Mouse (Mus musculus): ENCODE results near the gene Olfr228. TPM values are rescaled to one million over a fixed set of nuclear protein-coding genes. Genes with fewer than 3 reads are reported as not detected.

Gene Olfr228
- polyA plus RNA-seq, 1 experiment from 2014 or later, result not detected

Other genes with a start within 250 kb of the Olfr228 start
- not detected in 2 replicates for gene Olfr1048, start 247.1 kb downstream of the Olfr228 start, polyA plus RNA-seq (2015; fragmentation: Nextera tagmentation; extraction: Ambion mirVana)
- gene Olfr1049, start 229.1 kb downstream of the Olfr228 start, polyA plus RNA-seq (2015; fragmentation: Nextera tagmentation; extraction: Ambion mirVana), result not detected in 2 replicates
- not detected in 2 replicates for gene Olfr1051, start 208.3 kb downstream of the Olfr228 start, polyA plus RNA-seq (2015; fragmentation: Nextera tagmentation; extraction: Ambion mirVana)
- not detected in 2 replicates for gene Olfr1052, start 194.9 kb downstream of the Olfr228 start, polyA plus RNA-seq (2015; fragmentation: Nextera tagmentation; extraction: Ambion mirVana)
- gene Olfr1053, start 172.1 kb downstream of the Olfr228 start, polyA plus RNA-seq (2015; fragmentation: Nextera tagmentation; extraction: Ambion mirVana), result not detected in 2 replicates
- gene Olfr1054, start 152.0 kb downstream of the Olfr228 start, polyA plus RNA-seq (2015; fragmentation: Nextera tagmentation; extraction: Ambion mirVana), result not detected in 2 replicates
- gene Olfr1055, start 137.1 kb downstream of the Olfr228 start, polyA plus RNA-seq (2015; fragmentation: Nextera tagmentation; extraction: Ambion mirVana), result not detected in 2 replicates
- not detected in 2 replicates for gene Olfr1056, start 124.9 kb downstream of the Olfr228 start, polyA plus RNA-seq (2015; fragmentation: Nextera tagmentation; extraction: Ambion mirVana)
- not detected in 2 replicates for gene Olfr1057, start 109.0 kb downstream of the Olfr228 start, polyA plus RNA-seq (2015; fragmentation: Nextera tagmentation; extraction: Ambion mirVana)
- gene Olfr1058, start 98.8 kb downstream of the Olfr228 start, polyA plus RNA-seq (2015; fragmentation: Nextera tagmentation; extraction: Ambion mirVana), result not detected in 2 replicates
- gene Olfr1061, start 73.3 kb downstream of the Olfr228 start, polyA plus RNA-seq (2015; fragmentation: Nextera tagmentation; extraction: Ambion mirVana), result not detected in 2 replicates
- not detected in 2 replicates for gene Olfr1062, start 60.6 kb downstream of the Olfr228 start, polyA plus RNA-seq (2015; fragmentation: Nextera tagmentation; extraction: Ambion mirVana)
- not detected in 2 replicates for gene Olfr1065, start 36.8 kb downstream of the Olfr228 start, polyA plus RNA-seq (2015; fragmentation: Nextera tagmentation; extraction: Ambion mirVana)
- not detected in 2 replicates for gene Olfr1066, start 31.1 kb downstream of the Olfr228 start, polyA plus RNA-seq (2015; fragmentation: Nextera tagmentation; extraction: Ambion mirVana)
- not detected in 2 replicates for gene Olfr1076, start 21.1 kb upstream of the Olfr228 start, polyA plus RNA-seq (2015; fragmentation: Nextera tagmentation; extraction: Ambion mirVana)
- gene Olfr1079, start 55.1 kb upstream of the Olfr228 start, polyA plus RNA-seq (2015; fragmentation: Nextera tagmentation; extraction: Ambion mirVana), result not detected in 2 replicates
- gene Olfr1080, start 70.8 kb upstream of the Olfr228 start, polyA plus RNA-seq (2015; fragmentation: Nextera tagmentation; extraction: Ambion mirVana), result not detected in 2 replicates
- not detected in 2 replicates for gene Olfr1082, start 111.6 kb upstream of the Olfr228 start, polyA plus RNA-seq (2015; fragmentation: Nextera tagmentation; extraction: Ambion mirVana)
- gene Olfr1084, start 152.3 kb upstream of the Olfr228 start, polyA plus RNA-seq (2015; fragmentation: Nextera tagmentation; extraction: Ambion mirVana), result not detected in 2 replicates
- gene Olfr1085, start 174.6 kb upstream of the Olfr228 start, polyA plus RNA-seq (2015; fragmentation: Nextera tagmentation; extraction: Ambion mirVana), result not detected in 2 replicates
- gene Olfr1086, start 192.7 kb upstream of the Olfr228 start, polyA plus RNA-seq (2015; fragmentation: Nextera tagmentation; extraction: Ambion mirVana), result not detected in 2 replicates
- not detected in 2 replicates for gene Olfr1087, start 211.0 kb upstream of the Olfr228 start, polyA plus RNA-seq (2015; fragmentation: Nextera tagmentation; extraction: Ambion mirVana)
- not detected in 2 replicates for gene Olfr1089, start 246.3 kb upstream of the Olfr228 start, polyA plus RNA-seq (2015; fragmentation: Nextera tagmentation; extraction: Ambion mirVana)